Mouse (Mus musculus) v-Abl transformed pro-B cells (cell line): ENCODE measurements at regions not wholly inside any gene's neighbourhood (a gene's known extent, or its start where the extent isn't known, plus 50 kb on each side); places are given as distances from the start of the nearest gene placed in this dataset.

ENCODE experiments used
- in situ Hi-C, 2 experiments: fragments of 400-800 bp; cut with MboI; formaldehyde crosslinking; loops; one replicate each; pipeline ENCODE4 v1.15.1; 2025; ENCODE audit not compliant: unreplicated experiment in 2 of 2

DNA sequence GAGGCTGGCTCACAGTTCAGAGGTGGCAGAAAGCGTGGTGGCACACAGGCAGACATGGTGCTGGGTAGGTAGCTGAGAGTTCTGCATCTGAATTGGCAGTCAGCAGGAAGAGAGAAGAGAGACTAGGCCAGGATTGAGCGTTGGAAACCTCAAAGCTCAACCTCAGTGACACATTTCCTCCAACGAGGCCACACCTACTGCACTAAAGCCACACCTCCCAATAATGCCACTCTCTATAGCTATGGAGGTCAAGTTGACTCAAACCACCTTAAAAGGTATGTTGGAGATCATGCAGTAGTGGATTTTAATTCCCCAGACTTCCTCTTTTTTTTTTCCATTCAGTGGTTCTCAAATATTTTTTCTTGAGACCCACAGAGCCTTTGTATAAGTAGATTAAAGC, 57.1 kb downstream of the Ccdc54 start:
- in situ Hi-C loops, result loop anchor here in 1 of 2 experiments (5.0 kb wide), 1 partner anchor 203 kb away; no protein-coding TSS in a partner anchor

DNA sequence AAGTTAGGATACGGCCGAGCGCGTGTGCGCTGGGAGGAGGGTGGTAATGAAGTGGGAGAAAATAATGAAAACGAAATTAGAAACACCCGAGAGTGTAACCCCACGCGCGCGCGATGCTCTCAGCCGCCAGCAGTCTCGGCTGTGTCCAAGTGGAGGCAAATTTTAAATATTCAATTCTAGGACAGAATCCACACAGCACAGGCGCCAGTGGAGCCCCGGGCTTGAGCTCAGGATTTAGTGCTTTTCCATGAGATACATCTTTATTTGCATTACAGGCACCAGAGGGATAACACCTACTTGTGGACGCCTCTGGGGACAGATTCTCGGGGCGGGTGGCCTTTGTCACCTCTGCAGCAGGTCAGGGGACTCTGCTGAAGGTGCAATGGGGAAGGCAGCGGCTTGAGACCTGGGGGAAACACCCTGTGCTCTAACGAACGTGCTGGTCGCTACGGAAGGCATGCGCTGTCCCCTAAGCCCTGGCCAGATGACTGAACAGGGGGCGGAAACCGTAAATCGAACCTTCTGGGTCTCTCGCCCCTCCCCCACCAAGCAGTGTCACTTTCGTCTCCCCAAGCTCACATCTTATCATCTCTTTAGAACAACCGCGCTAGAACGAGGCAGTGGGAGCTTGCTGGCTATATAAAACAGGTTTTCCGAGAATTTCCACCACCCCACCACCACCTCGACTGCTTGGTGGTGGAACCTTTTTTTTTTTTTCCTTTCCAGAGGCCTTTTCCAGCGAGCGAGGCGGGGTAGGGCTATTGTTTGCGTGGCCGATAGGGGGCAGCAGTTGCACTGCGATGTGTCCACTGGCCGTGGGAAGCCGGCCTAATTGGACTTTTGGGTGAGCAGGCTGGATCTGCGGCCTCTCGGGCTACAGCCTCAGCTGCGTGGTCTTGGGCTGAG, 61.2 kb downstream of the Ccdc54 start:
- in situ Hi-C loops, result loop anchor here (5.0 to 10.0 kb wide), 3 partner anchors 95 to 208 kb away; partner anchors contain the start of gene Bbx (in 1 of the 2)

DNA sequence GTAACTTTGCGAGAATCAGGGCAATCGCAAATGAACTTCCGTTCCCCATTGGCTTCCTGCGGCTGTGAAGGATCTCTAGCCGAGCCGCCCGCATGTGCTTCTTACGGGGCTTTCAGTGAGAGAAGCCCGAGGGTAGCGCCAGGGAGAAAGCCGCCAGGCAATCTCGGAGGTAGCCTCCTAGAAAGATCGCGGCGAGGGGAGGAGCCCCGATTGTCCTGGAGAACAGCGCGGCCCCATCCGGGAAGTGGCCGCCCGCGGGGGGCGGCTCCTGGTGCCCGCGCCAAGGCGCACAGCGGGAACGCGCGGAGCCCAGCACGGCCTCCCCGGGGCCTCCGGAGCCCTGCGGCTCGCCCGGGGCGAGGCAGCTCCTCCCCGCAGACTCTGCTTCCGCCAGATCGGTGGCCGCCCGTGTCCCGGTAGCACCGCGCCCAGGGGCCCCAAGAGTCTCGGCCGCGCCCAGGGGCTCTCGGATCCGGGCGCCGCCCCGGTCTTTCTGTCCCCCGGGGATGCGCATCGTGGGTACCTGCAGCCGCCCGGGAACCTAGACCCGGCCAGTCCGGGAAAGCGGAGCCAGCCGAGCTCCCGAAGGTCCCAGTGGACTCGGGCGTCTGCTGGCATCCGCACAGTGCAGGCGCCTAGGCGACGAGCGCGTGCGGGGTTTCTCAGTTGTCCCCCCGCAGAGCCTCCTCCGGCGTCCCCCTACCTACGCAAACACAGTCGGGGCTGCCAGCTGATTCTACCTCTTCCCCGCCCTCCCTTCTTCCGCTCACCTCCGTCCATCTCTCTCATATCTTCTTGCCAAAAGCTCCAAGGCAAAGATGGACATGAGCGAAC, 62.1 kb downstream of the Ccdc54 start:
- in situ Hi-C loops, result loop anchor here in 1 of 2 experiments (10.0 kb wide), 2 partner anchors 94 to 206 kb away; partner anchors contain the start of gene Bbx

DNA sequence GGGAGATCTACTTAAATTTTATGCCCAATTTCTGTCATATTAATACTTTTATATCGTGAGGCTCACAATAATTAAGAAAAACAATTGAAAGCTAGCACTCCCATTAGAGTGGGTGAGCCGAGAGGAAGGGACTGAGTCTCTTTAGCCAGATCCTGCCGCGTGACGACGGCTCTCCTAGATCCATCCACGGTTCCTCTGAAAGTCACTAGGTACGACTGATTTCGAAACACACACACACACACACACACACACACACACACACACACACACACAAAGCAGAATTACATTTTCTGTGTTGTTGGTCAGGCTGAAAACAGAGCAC, 62.6 kb downstream of the Ccdc54 start:
- in situ Hi-C loops, result loop anchor here in 1 of 2 experiments (10.0 kb wide), 2 partner anchors 94 to 206 kb away; partner anchors contain the start of gene Bbx

DNA sequence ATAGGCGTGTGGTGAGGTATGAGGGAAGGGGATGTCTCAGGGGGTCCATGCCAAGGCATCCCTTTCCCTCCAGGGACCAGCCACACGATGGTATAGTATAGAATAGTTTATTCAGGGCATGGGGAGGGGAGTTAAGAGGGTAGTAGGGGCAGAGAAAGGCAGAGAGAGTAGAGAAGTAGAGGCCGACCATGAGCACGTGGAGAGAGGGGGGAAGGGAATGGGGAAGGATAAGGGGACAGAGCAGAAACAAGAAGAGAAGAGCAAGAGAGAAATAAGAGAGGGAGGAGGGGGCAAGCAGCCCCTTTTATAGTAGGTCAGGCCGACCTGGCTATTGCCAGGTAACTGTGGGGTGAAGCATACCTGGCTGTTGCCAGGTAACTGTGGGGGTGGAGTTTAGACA, 64.0 kb downstream of the Ccdc54 start:
- in situ Hi-C loops, result loop anchor here in 1 of 2 experiments (10.0 kb wide), 2 partner anchors 92 to 208 kb away; partner anchors contain the start of gene Bbx

DNA sequence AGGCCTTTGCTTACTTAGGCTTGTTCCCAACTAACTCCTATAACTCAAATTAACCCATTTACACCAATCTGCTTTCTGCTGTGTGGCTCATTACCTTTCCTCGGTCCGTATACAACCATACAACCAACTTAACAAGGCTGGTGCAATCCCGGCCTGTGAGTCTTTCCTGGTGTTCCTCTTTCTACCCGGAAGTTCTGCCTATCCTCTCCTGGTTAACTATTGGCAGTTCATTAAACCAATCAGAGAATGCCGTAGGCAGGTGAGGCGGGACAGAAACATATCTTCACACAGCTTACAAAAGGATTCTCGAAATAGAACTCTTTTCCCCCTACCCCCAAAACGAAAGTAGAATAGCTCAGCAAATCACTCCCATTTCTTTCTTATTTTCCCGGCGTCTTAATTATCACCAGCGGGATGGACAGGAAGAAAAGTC, 65.0 kb downstream of the Ccdc54 start:
- in situ Hi-C loops, result loop anchor here in 1 of 2 experiments (10.0 kb wide), 2 partner anchors 91 to 209 kb away; partner anchors contain the start of gene Bbx

DNA sequence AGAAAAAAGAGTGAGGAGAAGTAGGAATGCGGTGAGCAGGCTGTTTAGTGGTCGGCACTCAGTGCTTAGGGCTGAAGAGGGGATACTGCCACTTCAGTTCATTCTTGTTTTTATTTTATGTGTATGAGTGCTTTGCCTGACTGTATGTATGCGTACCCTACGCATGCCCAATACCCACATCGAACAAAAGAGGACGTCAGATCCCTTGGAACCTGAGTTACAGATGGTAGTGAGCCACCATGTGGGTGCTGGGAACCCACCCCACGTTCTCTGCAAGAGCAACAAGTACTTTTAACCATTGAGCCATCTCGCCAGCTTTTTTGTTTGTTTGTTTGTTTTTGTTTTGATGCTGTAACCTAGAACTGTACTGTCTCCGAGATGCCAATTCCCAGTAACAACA, 65.5 kb downstream of the Ccdc54 start:
- in situ Hi-C loops, result loop anchor here in 1 of 2 experiments (10.0 kb wide), 2 partner anchors 91 to 209 kb away; partner anchors contain the start of gene Bbx

DNA sequence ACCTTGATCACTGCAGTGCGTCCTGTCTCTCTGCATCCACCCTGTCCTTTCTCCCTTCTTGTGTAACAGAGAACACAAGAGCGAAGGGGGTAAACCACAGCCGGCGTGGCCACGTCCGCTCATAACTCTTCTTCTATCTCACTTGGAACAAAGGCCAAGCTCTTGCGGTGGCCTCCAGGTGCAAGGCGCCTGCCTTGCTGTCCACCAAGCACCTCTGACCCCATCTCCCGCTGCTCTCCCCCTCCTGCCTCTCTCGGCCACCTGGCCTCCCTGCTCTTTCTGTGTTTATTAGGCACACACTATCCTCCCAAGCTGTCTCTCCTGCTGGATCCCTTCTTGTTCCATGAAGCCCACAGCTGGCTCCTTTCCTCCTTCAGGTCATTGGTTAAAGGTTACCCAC, 71.3 kb downstream of the Ccdc54 start:
- in situ Hi-C loops, result loop anchor here in 1 of 2 experiments (10.0 kb wide), 2 partner anchors 85 to 215 kb away; partner anchors contain the start of gene Bbx

DNA sequence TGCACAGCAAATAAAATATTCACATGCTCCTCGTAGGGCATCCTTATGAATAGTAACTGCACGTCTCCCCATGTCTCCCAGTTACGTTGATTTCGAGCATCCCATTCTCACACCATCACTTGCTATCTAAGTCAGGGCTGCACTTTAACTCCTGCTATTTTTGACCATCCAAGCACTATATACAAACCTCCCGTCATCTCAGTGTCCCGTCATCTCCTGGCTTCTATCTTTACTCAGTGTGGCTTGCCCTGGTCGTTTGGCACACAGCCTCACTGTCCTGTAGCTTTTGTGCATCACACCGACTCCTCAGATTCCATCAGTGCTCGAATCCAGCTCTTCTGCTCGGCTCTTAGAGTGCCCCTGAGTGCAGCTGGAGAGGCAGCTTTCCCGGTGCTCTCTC, 74.4 kb downstream of the Ccdc54 start:
- in situ Hi-C loops, result no loop called here

DNA sequence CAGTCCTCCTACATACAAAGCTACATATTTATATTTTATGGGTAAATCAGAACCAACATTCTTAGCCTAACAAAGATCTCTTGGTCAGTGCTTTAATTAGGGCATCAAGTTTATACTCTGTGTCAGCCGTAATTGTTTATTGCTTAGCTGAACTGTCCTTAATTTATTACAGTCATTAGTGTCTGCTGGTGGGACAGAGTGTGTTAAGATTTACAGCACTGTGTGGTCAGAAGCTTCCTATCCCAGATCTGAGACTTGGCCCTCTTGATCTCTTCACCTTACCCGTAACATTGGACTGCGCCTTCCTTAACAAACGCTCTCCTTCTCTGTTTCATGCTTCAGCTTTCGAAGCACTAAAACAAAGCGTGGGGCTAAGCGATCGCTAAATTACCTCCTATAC, 75.9 kb downstream of the Ccdc54 start:
- in situ Hi-C loops, result no loop called here

DNA sequence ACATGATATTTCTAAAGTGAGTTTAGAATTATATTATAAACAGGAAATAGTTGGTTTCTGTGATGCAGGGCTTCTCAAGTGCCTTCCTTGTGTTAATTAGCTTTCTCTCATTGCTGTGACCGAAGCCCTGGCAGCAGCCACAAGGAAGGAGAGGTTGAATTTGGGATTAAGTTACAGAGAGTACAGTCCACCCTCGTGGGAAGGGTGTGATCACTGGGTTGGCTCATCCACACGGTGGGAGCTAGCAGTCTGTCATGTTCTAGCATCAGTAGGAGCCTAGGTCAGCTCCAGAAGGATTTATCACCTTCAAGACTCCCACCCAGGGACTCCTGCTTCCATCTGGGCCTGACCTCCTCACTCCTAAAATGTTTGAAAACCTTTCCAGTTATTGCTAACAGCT, 78.9 kb downstream of the Ccdc54 start:
- in situ Hi-C loops, result no loop called here

DNA sequence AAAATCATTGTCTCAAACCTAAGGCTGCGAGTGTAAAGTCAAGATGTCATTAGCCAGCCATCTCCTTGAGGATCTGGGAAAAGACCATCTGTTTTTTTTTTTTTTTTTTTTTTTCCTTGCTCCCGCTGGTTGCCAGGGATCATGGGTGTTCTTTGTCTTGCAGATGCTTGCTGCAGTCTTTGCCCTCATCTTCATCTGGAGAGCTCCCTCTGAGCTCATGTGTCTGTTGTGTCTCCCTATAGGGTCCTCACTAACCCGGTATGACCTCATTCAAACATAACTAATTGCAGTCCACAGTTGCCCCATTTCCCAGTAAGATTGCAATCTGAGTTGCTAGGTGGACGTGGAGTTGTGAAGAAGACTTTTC, 77.3 kb upstream of the Bbx start:
- in situ Hi-C loops, result no loop called here

DNA sequence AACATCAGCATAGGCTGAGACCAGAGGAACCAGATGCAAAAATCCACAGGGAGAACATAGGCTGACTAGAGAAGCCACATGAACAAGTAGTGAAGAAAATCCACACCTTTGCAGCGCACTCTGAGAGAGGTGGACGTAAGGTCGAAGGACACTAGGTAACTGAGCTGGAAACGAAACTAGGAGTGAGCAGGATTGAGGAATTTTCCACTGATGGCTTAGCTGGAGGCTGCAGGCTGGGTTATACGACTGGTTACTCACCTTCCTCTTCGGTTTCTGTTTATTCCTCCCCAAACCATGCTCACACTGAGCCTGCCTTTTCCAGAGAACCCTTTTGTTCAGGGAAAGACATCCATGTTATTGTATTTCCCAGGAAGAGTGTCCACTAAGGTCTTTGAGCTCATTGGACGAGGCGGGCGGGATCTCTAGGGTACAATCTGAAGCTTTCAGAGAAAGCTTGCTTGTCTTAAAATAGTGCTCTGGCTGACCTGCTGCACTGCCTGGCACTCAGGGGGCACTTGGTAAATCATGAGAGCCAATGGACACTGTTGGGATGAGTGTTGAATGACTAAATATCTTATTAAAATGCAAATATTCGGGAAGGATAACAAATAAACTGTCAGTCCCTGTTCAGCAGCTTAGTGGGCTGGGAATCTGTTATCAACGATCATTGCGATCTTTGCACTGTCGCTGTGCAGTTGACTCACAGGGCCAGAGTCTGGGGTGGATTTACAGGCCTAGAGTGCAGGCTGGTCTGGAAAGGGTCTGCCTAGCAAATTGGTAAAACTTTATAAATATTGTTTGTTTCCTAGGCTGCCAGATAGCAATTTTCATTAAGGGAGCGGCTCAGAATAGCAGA, 76.7 kb upstream of the Bbx start:
- in situ Hi-C loops, result no loop called here

DNA sequence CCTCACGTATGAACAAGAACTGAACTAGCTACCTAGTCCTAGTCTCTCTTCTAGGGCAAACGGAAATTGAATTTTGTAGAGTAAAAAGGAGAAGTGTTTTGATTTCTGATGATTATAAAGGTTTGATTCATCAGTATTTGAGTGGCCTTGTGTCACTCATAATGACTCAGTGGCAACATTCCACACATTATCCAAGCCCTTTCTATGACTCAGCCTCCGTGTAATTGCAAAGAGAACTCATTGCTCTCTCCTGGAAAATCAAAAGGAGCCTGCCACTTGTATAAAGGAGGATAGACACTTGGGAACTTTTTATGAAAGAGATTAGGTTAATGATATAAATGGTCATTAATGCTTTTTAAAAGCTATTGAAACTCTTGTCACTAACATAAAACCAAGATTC, 72.4 kb upstream of the Bbx start:
- in situ Hi-C loops, result no loop called here

DNA sequence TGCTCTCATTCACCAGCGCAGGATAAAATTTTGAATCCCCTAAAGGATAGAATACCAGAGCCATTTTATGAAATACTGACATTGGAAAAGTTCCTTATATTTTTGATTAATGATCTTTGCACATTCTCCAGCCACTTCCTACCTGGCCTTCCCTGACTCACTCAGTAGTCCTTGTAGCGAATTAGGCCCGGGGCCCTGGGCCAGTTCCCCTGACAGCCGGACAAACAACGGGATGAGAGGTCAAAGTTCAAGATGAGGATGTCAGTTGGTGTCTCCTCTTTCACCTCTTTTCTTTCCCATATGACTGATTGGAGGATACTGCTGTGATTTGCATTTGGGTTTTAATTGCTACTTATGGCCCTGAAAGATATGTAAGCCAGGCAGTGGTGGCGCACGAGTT, 66.7 kb upstream of the Bbx start:
- in situ Hi-C loops, result no loop called here

DNA sequence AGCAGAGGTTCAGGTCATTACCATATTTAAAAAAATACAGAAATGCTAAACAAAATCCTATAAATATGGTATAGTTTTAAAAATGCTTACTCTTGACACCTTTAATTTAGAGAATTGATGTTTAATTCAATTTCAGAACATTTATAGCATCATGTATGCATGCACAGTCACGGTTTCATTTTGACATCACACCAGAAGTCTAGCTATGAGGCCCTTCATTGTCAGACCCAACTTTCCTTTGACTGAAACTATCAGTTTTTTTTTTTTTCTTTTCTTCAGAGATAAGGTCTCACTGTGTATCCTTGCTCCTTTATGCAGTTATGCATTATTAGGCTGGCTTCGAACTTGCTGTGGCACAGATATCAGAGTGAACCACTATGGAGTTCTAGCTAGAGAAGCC, 61.5 kb upstream of the Bbx start:
- in situ Hi-C loops, result no loop called here

DNA sequence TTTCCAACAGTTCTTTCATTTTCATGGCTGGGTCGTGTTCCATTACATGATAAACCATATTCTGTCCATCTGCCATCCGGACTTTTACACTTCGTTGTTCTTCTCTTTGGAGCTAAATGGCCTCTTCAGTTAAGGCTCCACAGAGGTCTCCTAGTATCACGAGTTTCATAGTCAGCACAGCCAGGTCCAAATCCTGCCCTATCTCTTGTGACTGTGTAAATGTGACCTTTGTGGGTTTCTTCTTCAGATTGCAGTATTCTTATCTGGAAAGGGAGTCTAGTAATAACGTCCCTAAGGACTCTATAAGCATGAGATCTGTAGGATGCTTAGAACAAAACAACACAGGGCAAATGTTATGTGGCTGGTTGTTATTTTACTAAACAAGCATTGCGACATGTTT, 57.1 kb upstream of the Bbx start:
- in situ Hi-C loops, result no loop called here

DNA sequence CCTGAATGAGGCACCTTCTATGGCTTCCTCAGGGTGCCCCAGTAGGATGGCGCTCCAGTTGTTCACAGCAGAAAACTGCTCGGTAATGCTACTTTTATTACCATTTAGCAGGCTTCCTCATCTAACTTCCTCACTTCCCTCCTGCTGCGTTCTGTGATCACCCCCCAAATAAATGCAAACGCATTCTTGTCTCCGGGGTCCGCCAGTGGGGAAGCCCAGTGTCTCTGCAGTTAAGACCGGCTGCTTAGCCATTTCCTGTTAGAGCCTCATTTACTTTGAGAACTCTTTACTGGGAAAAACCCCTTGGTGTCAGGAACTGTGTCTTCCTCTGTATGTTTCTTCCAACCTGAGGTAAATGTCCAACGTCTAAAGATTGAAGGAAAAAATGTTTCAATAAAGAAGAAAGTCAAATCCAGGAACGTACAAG, 50.2 kb upstream of the Bbx start:
- in situ Hi-C loops, result no loop called here
